Mouse (Mus musculus): ENCODE measurements around the gene Trim2. TPM values are rescaled to one million over a fixed set of nuclear protein-coding genes. Genes with fewer than 3 reads are reported as not detected.
A peak's percentile ranks its signal among the peaks of the same experiment; 100 is the strongest.

Gene Trim2
- polyA plus RNA-seq, 1 experiment from 2014 or later = 126 TPM

GRCm38 (mm10) chr3:84301674-84302073 is 5.0 kb downstream of the Trim2 start:
- Histone ChIP-seq H3K4me2 (peak overlapping the region; percentile 78), H3K9me3 (no peaks in the 10 kb centered on the region; the same call in 1 of the 2 replicates), H3K36me3 (no peaks in the 10 kb centered on the region; the same call in 1 of the 2 replicates), H3K27ac (replicated peaks) (peak overlapping the region; percentile 46; the same call in 1 of the 2 replicates), H3K9ac (peak overlapping the region; percentile 70; the same call in 1 of the 2 replicates), H3K27me3 (no peaks in the 10 kb centered on the region), H3K4me1 (replicated peaks) (peaks cover 63% of the 10 kb centered on the region), H3K4me3 (peak overlapping the region; percentile 50)
- WGBS = 74% methylated on average over 4 of the region's 4 CpGs
- ATAC-seq (ENCODE audit: low read depth) = no peak

GRCm38 (mm10) chr3:84298186-84298585 is 8.5 kb downstream of the Trim2 start:
- ATAC-seq (ENCODE audit: low read depth) = no peak
- WGBS = 59% methylated on average over 3 of the region's 3 CpGs
- Histone ChIP-seq H3K4me2 (no peak overlapping the region), H3K36me3 (no peaks in the 10 kb centered on the region; the same call in 1 of the 2 replicates), H3K4me3 (no peak overlapping the region), H3K27me3 (no peaks in the 10 kb centered on the region), H3K4me1 (replicated peaks) (peaks cover 53% of the 10 kb centered on the region), H3K9me3 (no peaks in the 10 kb centered on the region; the same call in 1 of the 2 replicates), H3K9ac (no peak overlapping the region), H3K27ac (replicated peaks) (no peak overlapping the region)

- ATAC-seq (ENCODE audit: low read depth) = no peak
- H3K27me3 ChIP-seq = no peaks in the 10 kb centered on the region
- H3K9ac ChIP-seq = no peak overlapping the region
- WGBS = 39% methylated on average over 2 of the region's 2 CpGs
- H3K4me2 ChIP-seq = no peak overlapping the region
- H3K9me3 ChIP-seq = no peaks in the 10 kb centered on the region; the same call in 1 of the 2 replicates
- H3K4me3 ChIP-seq = no peak overlapping the region
- H3K27ac ChIP-seq (replicated peaks) = no peak overlapping the region
- H3K36me3 ChIP-seq = no peaks in the 10 kb centered on the region; the same call in 1 of the 2 replicates
- peaks cover 52% of the 10 kb centered on the region for H3K4me1 ChIP-seq (replicated peaks)
Measured at GRCm38 (mm10) chr3:84296676-84297075, 10.0 kb downstream of the Trim2 start.

GRCm38 (mm10) chr3:84294734-84295133 is 11.9 kb downstream of the Trim2 start:
- Histone ChIP-seq H3K4me1 (replicated peaks) (peaks cover 48% of the 10 kb centered on the region), H3K27ac (replicated peaks) (peak overlapping the region; percentile 46; the same call in 1 of the 2 replicates), H3K4me3 (no peak overlapping the region), H3K9me3 (no peaks in the 10 kb centered on the region; the same call in 1 of the 2 replicates), H3K36me3 (no peaks in the 10 kb centered on the region; the same call in 1 of the 2 replicates), H3K4me2 (no peak overlapping the region), H3K27me3 (no peaks in the 10 kb centered on the region), H3K9ac (no peak overlapping the region)
- no peak for ATAC-seq (ENCODE audit: low read depth)
- WGBS = 42% methylated on average over 9 of the region's 9 CpGs

GRCm38 (mm10) chr3:84293666-84294595 is 12.7 kb downstream of the Trim2 start:
- Histone ChIP-seq H3K27me3 (no peaks in the 10 kb centered on the region), H3K36me3 (no peaks in the 10 kb centered on the region), H3K4me2 (no peak overlapping the region), H3K4me3 (no peak overlapping the region), H3K27ac (replicated peaks) (peak overlapping the region; percentile 46), H3K9ac (no peak overlapping the region), H3K9me3 (no peaks in the 10 kb centered on the region), H3K4me1 (replicated peaks) (peaks cover 48% of the 10 kb centered on the region)
- WGBS = 53% methylated on average over 13 of the region's 13 CpGs
- ATAC-seq (ENCODE audit: low read depth) = no peak

- Histone ChIP-seq H3K27ac (replicated peaks) (peak overlapping the region; percentile 73), H3K9ac (no peak overlapping the region), H3K4me1 (replicated peaks) (peaks cover 47% of the 10 kb centered on the region), H3K36me3 (no peaks in the 10 kb centered on the region), H3K27me3 (no peaks in the 10 kb centered on the region), H3K9me3 (no peaks in the 10 kb centered on the region), H3K4me2 (no peak overlapping the region; the same call in 1 of the 2 replicates), H3K4me3 (no peak overlapping the region)
- ATAC-seq (ENCODE audit: low read depth) = peak; percentile 33; the same call in 1 of the 2 replicates
- 59% methylated on average over 5 of the region's 5 CpGs for WGBS
Measured at GRCm38 (mm10) chr3:84292238-84292637, 14.4 kb downstream of the Trim2 start.

GRCm38 (mm10) chr3:84288931-84289330 is 17.7 kb downstream of the Trim2 start:
- 76% methylated on average over 4 of the region's 4 CpGs for WGBS
- no peak overlapping the region for H3K4me2 ChIP-seq
- no peak overlapping the region for H3K4me3 ChIP-seq

GRCm38 (mm10) chr3:84287256-84287655 is 19.4 kb downstream of the Trim2 start:
- H3K27me3 ChIP-seq = no peaks in the 10 kb centered on the region
- no peak overlapping the region for H3K4me3 ChIP-seq
- ATAC-seq (ENCODE audit: low read depth) = no peak
- WGBS = 82% methylated on average over 2 of the region's 3 CpGs
- no peaks in the 10 kb centered on the region for H3K36me3 ChIP-seq
- H3K9ac ChIP-seq = no peak overlapping the region
- H3K4me1 ChIP-seq (replicated peaks) = peaks cover 48% of the 10 kb centered on the region
- H3K9me3 ChIP-seq = no peaks in the 10 kb centered on the region
- H3K27ac ChIP-seq (replicated peaks) = no peak overlapping the region
- no peak overlapping the region for H3K4me2 ChIP-seq

More at GRCm38 (mm10) chr3:84288931-84289330, 17.7 kb downstream of the Trim2 start:
- Histone ChIP-seq H3K27ac (replicated peaks) (no peak overlapping the region), H3K27me3 (no peaks in the 10 kb centered on the region), H3K9ac (no peak overlapping the region), H3K36me3 (no peaks in the 10 kb centered on the region), H3K4me1 (replicated peaks) (peaks cover 42% of the 10 kb centered on the region), H3K9me3 (no peaks in the 10 kb centered on the region)
- no peak for ATAC-seq (ENCODE audit: low read depth)

GRCm38 (mm10) chr3:84286311-84286710 is 20.4 kb downstream of the Trim2 start:
- Histone ChIP-seq H3K9me3 (no peaks in the 10 kb centered on the region), H3K4me2 (no peak overlapping the region), H3K9ac (no peak overlapping the region), H3K36me3 (no peaks in the 10 kb centered on the region), H3K4me1 (replicated peaks) (peaks cover 50% of the 10 kb centered on the region), H3K27me3 (no peaks in the 10 kb centered on the region), H3K27ac (replicated peaks) (no peak overlapping the region), H3K4me3 (no peak overlapping the region)
- 63% methylated on average over 5 of the region's 5 CpGs for WGBS
- no peak for ATAC-seq (ENCODE audit: low read depth)

GRCm38 (mm10) chr3:84284796-84285195 is 21.9 kb downstream of the Trim2 start:
- H3K4me1 ChIP-seq (replicated peaks) = peaks cover 58% of the 10 kb centered on the region
- no peak overlapping the region for H3K9ac ChIP-seq
- H3K9me3 ChIP-seq = no peaks in the 10 kb centered on the region
- no peak overlapping the region for H3K27ac ChIP-seq (replicated peaks)
- H3K4me3 ChIP-seq = no peak overlapping the region
- no peak overlapping the region for H3K4me2 ChIP-seq
- no peaks in the 10 kb centered on the region for H3K27me3 ChIP-seq
- H3K36me3 ChIP-seq = no peaks in the 10 kb centered on the region
- ATAC-seq (ENCODE audit: low read depth) = no peak
- 74% methylated on average over 3 of the region's 3 CpGs for WGBS

- no peak for ATAC-seq (ENCODE audit: low read depth)
- no peaks in the 10 kb centered on the region for H3K27me3 ChIP-seq
- H3K36me3 ChIP-seq = no peaks in the 10 kb centered on the region
- WGBS = 76% methylated on average over 8 of the region's 8 CpGs
- no peak overlapping the region for H3K27ac ChIP-seq (replicated peaks)
- H3K4me2 ChIP-seq = no peak overlapping the region
- no peaks in the 10 kb centered on the region for H3K9me3 ChIP-seq
- H3K9ac ChIP-seq = no peak overlapping the region
- H3K4me3 ChIP-seq = no peak overlapping the region
- peaks cover 62% of the 10 kb centered on the region for H3K4me1 ChIP-seq (replicated peaks)
Measured at GRCm38 (mm10) chr3:84283524-84283923, 23.2 kb downstream of the Trim2 start.

GRCm38 (mm10) chr3:84281936-84282371 is 24.7 kb downstream of the Trim2 start:
- Histone ChIP-seq H3K4me3 (no peak overlapping the region), H3K27ac (replicated peaks) (no peak overlapping the region), H3K9ac (no peak overlapping the region), H3K9me3 (no peaks in the 10 kb centered on the region), H3K4me2 (peak overlapping the region; percentile 31), H3K4me1 (replicated peaks) (peaks cover 62% of the 10 kb centered on the region), H3K36me3 (no peaks in the 10 kb centered on the region), H3K27me3 (no peaks in the 10 kb centered on the region)
- WGBS = 26% methylated on average over 10 of the region's 10 CpGs
- ATAC-seq (ENCODE audit: low read depth) = peak; percentile 41; the same call in 1 of the 2 replicates
